Mouse (Mus musculus) liver, adult (tissue): ENCODE results near the gene Rapgef1.

Experiments
- GATA4 ChIP-seq: IDR thresholded peaks from 2 replicates; pipeline ENCODE4 v1.6.1; 2014; ENCODE audit warnings: mild to moderate bottlenecking, low read length; ENCODE audit not compliant: insufficient replicate concordance

The Rapgef1 gene

GRCm38 (mm10) chr2:29618926-29619483 lies 515 bp upstream of the Rapgef1 start:
- no peak for TF ChIP-seq GATA4

GRCm38 (mm10) chr2:29620301-29620827 lies 844 bp downstream of the Rapgef1 start:
- no peak for TF ChIP-seq GATA4

GRCm38 (mm10) chr2:29621163-29621562 lies 1.6 kb downstream of the Rapgef1 start:
- no peak for TF ChIP-seq GATA4

GRCm38 (mm10) chr2:29621636-29622035 lies 2.1 kb downstream of the Rapgef1 start:
- no peak for TF ChIP-seq GATA4

- TF ChIP-seq GATA4 = no peak
These were observed 2.8 kb downstream of the Rapgef1 start for GRCm38 (mm10) chr2:29622126-29623005.

GRCm38 (mm10) chr2:29623247-29624090 lies 3.9 kb downstream of the Rapgef1 start:
- no peak for TF ChIP-seq GATA4

GRCm38 (mm10) chr2:29624091-29624608 lies 4.6 kb downstream of the Rapgef1 start:
- no peak for TF ChIP-seq GATA4

- TF ChIP-seq GATA4 = no peak
These were observed 5.2 kb downstream of the Rapgef1 start for GRCm38 (mm10) chr2:29624739-29625138.

GRCm38 (mm10) chr2:29625573-29626200 lies 6.2 kb downstream of the Rapgef1 start:
- no peak for TF ChIP-seq GATA4

GRCm38 (mm10) chr2:29627337-29627736 lies 7.8 kb downstream of the Rapgef1 start:
- TF ChIP-seq GATA4 = no peak

GRCm38 (mm10) chr2:29628186-29628585 lies 8.7 kb downstream of the Rapgef1 start:
- no peak for TF ChIP-seq GATA4

- TF ChIP-seq GATA4 = no peak
These were observed 9.3 kb downstream of the Rapgef1 start for GRCm38 (mm10) chr2:29628763-29629181.

GRCm38 (mm10) chr2:29629311-29629710 lies 9.8 kb downstream of the Rapgef1 start:
- no peak for TF ChIP-seq GATA4

- TF ChIP-seq GATA4 = no peak
These were observed 10.7 kb downstream of the Rapgef1 start for GRCm38 (mm10) chr2:29630141-29630771.
